Mouse (Mus musculus) hindbrain, postnatal 0 days (tissue): ENCODE measurements around the gene Mt3. TPM values are rescaled to one million over a fixed set of nuclear protein-coding genes. Genes with fewer than 3 reads are reported as not detected.
A peak's percentile ranks its signal among the peaks of the same experiment; 100 is the strongest.
"Not testable (repeated sequence)": the region's sequence is repeated elsewhere in the genome, so short reads cannot be mapped to it uniquely, and the experiment has no call there.

Source experiments
- ATAC-seq: fragments of 200-750 bp; cut with Nextera tagmentation; 2 replicates; pipeline ENCODE4 v1.8.0; 2017; ENCODE audit warnings: mild to moderate bottlenecking, moderate TSS enrichment, moderate library complexity
- DNase-seq: peaks from one replicate; pipeline ENCODE4 v3.0.0-alpha.2; 2015; ENCODE audit warnings: low spot score
- H3K27ac ChIP-seq: fragments of 300-500 bp; sonication (generic); 2 replicates; pipeline ENCODE4 v1.5.1; 2014; ENCODE audit warnings: mild to moderate bottlenecking
- H3K27me3 ChIP-seq: fragments of 300-500 bp; sonication (generic); 2 replicates; pipeline ENCODE4 v1.6.1; 2014; ENCODE audit warnings: low read length, mixed read lengths; ENCODE audit not compliant: insufficient read depth
- H3K36me3 ChIP-seq: fragments of 300-500 bp; sonication (generic); 2 replicates; pipeline ENCODE4 v1.6.1; 2014; ENCODE audit warnings: low read length, mixed read lengths; ENCODE audit not compliant: insufficient read depth
- H3K4me1 ChIP-seq: fragments of 300-500 bp; sonication (generic); 2 replicates; pipeline ENCODE4 v1.6.1; 2014; ENCODE audit warnings: antibody characterized with exemption, low read length, mixed read lengths; ENCODE audit not compliant: insufficient read depth
- H3K4me2 ChIP-seq: fragments of 300-500 bp; sonication (generic); 2 replicates; pipeline ENCODE4 v1.6.1; 2014; ENCODE audit warnings: low read depth, mild to moderate bottlenecking, low read length, moderate library complexity, mixed read lengths
- H3K4me3 ChIP-seq: fragments of 300-500 bp; sonication (generic); 2 replicates; pipeline ENCODE4 v1.5.1; 2014; ENCODE audit warnings: low read length
- H3K9ac ChIP-seq: fragments of 300-500 bp; sonication (generic); replicated peaks from 2 replicates; pipeline ENCODE4 v1.6.1; 2014; ENCODE audit warnings: mild to moderate bottlenecking, low read length, moderate library complexity, mixed read lengths
- H3K9me3 ChIP-seq: fragments of 300-500 bp; sonication (generic); 2 replicates; pipeline ENCODE4 v1.6.1; 2016; ENCODE audit warnings: low read length, mixed read lengths
- CTCF ChIP-seq: IDR thresholded peaks from 2 replicates; pipeline ENCODE4 v1.5.1; 2016; ENCODE audit warnings: antibody characterized with exemption, control low read depth, low read depth
- WGBS: fragments of 180-500 bp; shearing (Covaris S2); extraction: QIAGEN DNeasy Blood & Tissue Kit; methylation state at CpG from one replicate; pipeline ENCODE4 v1.1.7; 2014; 5-methylcytosine and 5-hydroxymethylcytosine counted together
- polyA plus RNA-seq: library from polyadenylated mRNA; unstranded; fragments of >200 nt; fragmentation: Nextera tagmentation; extraction: Ambion mirVana; gene quantifications from 2 replicates; pipeline ENCODE4 v1.2.1, GENCODE M21; 2015
- total RNA-seq: library from RNA; depleted of rRNA; stranded (reverse); fragments of >200 nt; gene quantifications from 2 replicates; pipeline ENCODE4 v1.2.3, GENCODE M21; 2014

Gene Mt3
- total and polyA plus RNA-seq, 2 experiments from 2014 or later: 445 to 889 TPM

DNA sequence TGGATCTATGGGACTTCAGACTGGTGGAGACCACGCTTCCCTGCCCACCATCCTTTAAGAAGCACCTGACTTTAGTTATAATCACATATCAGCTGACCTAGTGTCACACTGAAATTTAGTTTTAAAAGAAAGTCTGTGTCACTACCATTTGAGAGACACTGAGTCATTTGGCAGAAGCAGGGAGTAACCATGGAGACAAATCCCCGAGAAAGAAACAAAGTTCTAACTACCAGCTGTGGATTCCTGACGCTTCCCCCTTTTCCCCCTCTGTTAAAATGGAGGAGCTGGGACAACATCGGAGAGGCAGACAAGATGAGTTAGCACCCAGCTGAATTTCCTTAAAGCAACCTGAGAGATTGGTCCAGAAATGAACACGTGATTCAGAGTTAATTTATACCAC is 4.2 kb upstream of the Mt3 start:
- TF ChIP-seq CTCF: no peak

GRCm38 (mm10) chr8:94150925-94151324 is 1.5 kb upstream of the Mt3 start:
- no peak overlapping the region for H3K27ac ChIP-seq
- no peak overlapping the region for H3K9ac ChIP-seq
- no peaks in the 10 kb centered on the region for H3K36me3 ChIP-seq
- H3K9me3 ChIP-seq: no peaks in the 10 kb centered on the region
- WGBS: 80% methylated on average over 5 of the region's 5 CpGs
- DNase-seq (no peak), ATAC-seq (no peak)
- no peaks in the 10 kb centered on the region for H3K27me3 ChIP-seq
- TF ChIP-seq CTCF: no peak
- no peak overlapping the region for H3K4me2 ChIP-seq
- H3K4me1 ChIP-seq: peaks cover 11% of the 10 kb centered on the region
- H3K4me3 ChIP-seq: no peak overlapping the region

More for the DNA sequence above, 4.2 kb upstream of the Mt3 start:
- WGBS: 30% methylated on average over 5 of the region's 5 CpGs
- H3K4me3 ChIP-seq: no peak overlapping the region
- H3K27ac ChIP-seq: no peak overlapping the region
- no peaks in the 10 kb centered on the region for H3K9me3 ChIP-seq
- DNase-seq: no peak
- ATAC-seq: no peak
- H3K4me1 ChIP-seq: 0 out of 2 replicates have a peak, but pooled peaks cover 1% of the 10 kb centered on the region
- no peak overlapping the region for H3K4me2 ChIP-seq
- no peak overlapping the region for H3K9ac ChIP-seq
- no peaks in the 10 kb centered on the region for H3K27me3 ChIP-seq
- H3K36me3 ChIP-seq: no peaks in the 10 kb centered on the region

DNA sequence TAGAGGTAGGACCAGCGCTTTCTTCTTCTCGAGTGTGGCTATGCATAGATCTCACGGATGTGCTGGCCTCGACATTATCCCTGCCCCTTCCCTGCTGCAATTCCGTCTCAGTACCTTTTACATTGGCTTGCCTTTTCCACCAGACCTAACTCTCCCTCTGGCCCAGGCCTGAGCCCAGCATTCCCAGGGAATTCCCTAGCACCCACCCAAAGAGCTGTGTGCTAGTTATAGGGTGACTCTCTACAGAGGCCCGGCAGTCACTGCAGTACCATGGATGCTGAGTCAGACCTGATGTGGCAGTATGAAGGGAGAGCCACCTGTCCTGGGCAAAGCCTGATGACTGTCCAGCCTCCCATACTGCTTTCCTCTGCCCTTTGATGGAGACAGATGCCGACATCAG is 1.0 kb downstream of the Mt3 start:
- Histone ChIP-seq H3K27ac (peak overlapping the region; percentile 83), H3K4me2 (peak overlapping the region; percentile 74), H3K4me1 (peaks cover 11% of the 10 kb centered on the region), H3K27me3 (no peaks in the 10 kb centered on the region), H3K4me3 (peak overlapping the region; percentile 54), H3K9me3 (no peaks in the 10 kb centered on the region), H3K36me3 (no peaks in the 10 kb centered on the region), H3K9ac (peak overlapping the region; percentile 61)
- ATAC-seq (peak; percentile 14), DNase-seq (no peak)
- 21% methylated on average over 7 of the region's 7 CpGs for WGBS
- TF ChIP-seq CTCF: no peak

GRCm38 (mm10) chr8:94154537-94154936 is 2.1 kb downstream of the Mt3 start:
- Histone ChIP-seq H3K9me3 (no peaks in the 10 kb centered on the region), H3K27me3 (no peaks in the 10 kb centered on the region), H3K4me3 (no peak overlapping the region), H3K9ac (0 out of 2 replicates have a peak overlapping the region, but pooled peaks have one; percentile 61), H3K4me2 (peak overlapping the region; percentile 74), H3K4me1 (peaks cover 11% of the 10 kb centered on the region), H3K36me3 (no peaks in the 10 kb centered on the region), H3K27ac (peak overlapping the region; percentile 83)
- WGBS: 32% methylated on average over 6 of the region's 6 CpGs
- TF ChIP-seq CTCF: no peak
- DNase-seq (peak; percentile 58), ATAC-seq (peak; percentile 67)

GRCm38 (mm10) chr8:94156092-94156491 is 3.7 kb downstream of the Mt3 start:
- Histone ChIP-seq H3K36me3 (no peaks in the 10 kb centered on the region), H3K27me3 (no peaks in the 10 kb centered on the region), H3K27ac (no peak overlapping the region), H3K4me2 (no peak overlapping the region), H3K4me1 (peaks cover 11% of the 10 kb centered on the region), H3K9me3 (no peaks in the 10 kb centered on the region), H3K4me3 (no peak overlapping the region), H3K9ac (no peak overlapping the region)
- WGBS: 68% methylated on average over 4 of the region's 4 CpGs
- TF ChIP-seq CTCF: no peak
- DNase-seq: no peak
- ATAC-seq: no peak

GRCm38 (mm10) chr8:94165772-94166171 is 13.4 kb downstream of the Mt3 start:
- H3K27me3 ChIP-seq: not testable (repeated sequence)

GRCm38 (mm10) chr8:94167244-94167643 is 14.8 kb downstream of the Mt3 start:
- Histone ChIP-seq H3K4me3 (no peak overlapping the region), H3K4me1 (no peaks in the 10 kb centered on the region), H3K36me3 (no peaks in the 10 kb centered on the region), H3K27ac (no peak overlapping the region), H3K4me2 (no peak overlapping the region), H3K9me3 (no peaks in the 10 kb centered on the region), H3K9ac (no peak overlapping the region), H3K27me3 (peaks cover 9% of the 10 kb centered on the region)
- peak; percentile 95 for TF ChIP-seq CTCF
- ATAC-seq (peak; percentile 69), DNase-seq (peak; percentile 91)
- WGBS: 3% methylated on average over 6 of the region's 6 CpGs

More at GRCm38 (mm10) chr8:94165772-94166171, 13.4 kb downstream of the Mt3 start:
- H3K4me1 ChIP-seq, H3K4me2 ChIP-seq, H3K4me3 ChIP-seq, DNase-seq, H3K9ac ChIP-seq, H3K27ac ChIP-seq, ATAC-seq, H3K36me3 ChIP-seq, H3K9me3 ChIP-seq: not testable (repeated sequence)
- WGBS: 77% methylated on average over 8 of the region's 8 CpGs
